Mouse (Mus musculus): ENCODE measurements around the gene Gucy2c. TPM values are rescaled to one million over a fixed set of nuclear protein-coding genes. Genes with fewer than 3 reads are reported as not detected.

The Gucy2c gene
- 0.36 TPM in 1 of 2 replicates, not detected in the other for polyA plus RNA-seq (2015; fragmentation: Nextera tagmentation; extraction: Ambion mirVana)

GRCm38 (mm10) chr6:136781377-136781986 lies at the start of gene Gucy2c:
TSS of gene Gucy2c (minus strand) at chr6:136781765.
- Histone ChIP-seq H3K27me3 (no peaks in the 10 kb centered on the region), H3K9me3 (no peaks in the 10 kb centered on the region), H3K4me3 (no peak within 1 kb of the TSS), H3K27ac (no peak within 1 kb of the TSS), H3K9ac (no peak within 1 kb of the TSS), H3K36me3 (no peaks in the 10 kb centered on the region), H3K4me1 (no peaks in the 10 kb centered on the region), H3K4me2 (no peak within 1 kb of the TSS)
- 80% methylated on average over 20 of the region's 20 CpGs for WGBS
- ATAC-seq (ENCODE audit: insufficient number of reproducible peaks, insufficient read depth, low FRiP score, low TSS enrichment, low read depth), result no peak

GRCm38 (mm10) chr6:136828681-136829080 lies 47.1 kb upstream of the Gucy2c start:
- H3K27me3 ChIP-seq, result no peaks in the 10 kb centered on the region
- 33% methylated on average over 4 of the region's 4 CpGs for WGBS

GRCm38 (mm10) chr6:136827881-136828561 lies 46.5 kb upstream of the Gucy2c start, which contains the start of gene Wbp11:
TSS of gene Wbp11 (minus strand) at chr6:136828233.
- no peaks in the 10 kb centered on the region for H3K9me3 ChIP-seq
- H3K36me3 ChIP-seq, result peaks cover 20% of the 10 kb centered on the region
- peaks cover 7% of the 10 kb centered on the region for H3K4me1 ChIP-seq
- H3K27ac ChIP-seq, result peak within 1 kb of the TSS; percentile 86
- H3K27me3 ChIP-seq, result no peaks in the 10 kb centered on the region
- H3K4me3 ChIP-seq, result peak within 1 kb of the TSS; percentile 100
- peak; percentile 100 for ATAC-seq (ENCODE audit: insufficient number of reproducible peaks, insufficient read depth, low FRiP score, low TSS enrichment, low read depth)
- H3K9ac ChIP-seq, result peak within 1 kb of the TSS; percentile 99
- WGBS, result under 1% methylated on average over 45 of the region's 45 CpGs
- H3K4me2 ChIP-seq, result peak within 1 kb of the TSS; percentile 79

More at GRCm38 (mm10) chr6:136828681-136829080, 47.1 kb upstream of the Gucy2c start:
- peak overlapping the region; percentile 73 for H3K27ac ChIP-seq
- H3K36me3 ChIP-seq, result peaks cover 17% of the 10 kb centered on the region
- H3K4me2 ChIP-seq, result peak overlapping the region; percentile 59
- peak overlapping the region; percentile 63 for H3K9ac ChIP-seq
- H3K9me3 ChIP-seq, result no peaks in the 10 kb centered on the region
- no peak for ATAC-seq (ENCODE audit: insufficient number of reproducible peaks, insufficient read depth, low FRiP score, low TSS enrichment, low read depth)
- H3K4me1 ChIP-seq, result peaks cover 7% of the 10 kb centered on the region
- H3K4me3 ChIP-seq, result peak overlapping the region; percentile 100

GRCm38 (mm10) chr6:136827516-136827880 lies 45.9 kb upstream of the Gucy2c start, which contains the start of gene BC049715:
TSS of gene BC049715 (plus strand) at chr6:136827626.
- H3K27ac ChIP-seq, result peak within 1 kb of the TSS; percentile 86
- H3K36me3 ChIP-seq, result peaks cover 25% of the 10 kb centered on the region
- ATAC-seq (ENCODE audit: insufficient number of reproducible peaks, insufficient read depth, low FRiP score, low TSS enrichment, low read depth), result no peak
- 0% methylated on average over 34 of the region's 34 CpGs for WGBS
- peaks cover 7% of the 10 kb centered on the region for H3K4me1 ChIP-seq
- H3K9ac ChIP-seq, result peak within 1 kb of the TSS; percentile 99
- H3K9me3 ChIP-seq, result no peaks in the 10 kb centered on the region
- peak within 1 kb of the TSS; percentile 100 for H3K4me3 ChIP-seq
- H3K4me2 ChIP-seq, result peak within 1 kb of the TSS; percentile 79
- no peaks in the 10 kb centered on the region for H3K27me3 ChIP-seq

GRCm38 (mm10) chr6:136827116-136827515 lies 45.6 kb upstream of the Gucy2c start:
- Histone ChIP-seq H3K4me3 (peak overlapping the region; percentile 100), H3K36me3 (peaks cover 29% of the 10 kb centered on the region), H3K4me2 (peak overlapping the region; percentile 79), H3K9me3 (no peaks in the 10 kb centered on the region), H3K27me3 (no peaks in the 10 kb centered on the region), H3K4me1 (peaks cover 7% of the 10 kb centered on the region), H3K9ac (peak overlapping the region; percentile 99), H3K27ac (no peak overlapping the region)
- no peak for ATAC-seq (ENCODE audit: insufficient number of reproducible peaks, insufficient read depth, low FRiP score, low TSS enrichment, low read depth)
- WGBS, result 16% methylated on average over 7 of the region's 7 CpGs

- H3K36me3 ChIP-seq, result peaks cover 50% of the 10 kb centered on the region
- H3K27me3 ChIP-seq, result no peaks in the 10 kb centered on the region
- 91% methylated on average over 8 of the region's 8 CpGs for WGBS
- H3K27ac ChIP-seq, result no peak overlapping the region
- no peak overlapping the region for H3K9ac ChIP-seq
- ATAC-seq (ENCODE audit: insufficient number of reproducible peaks, insufficient read depth, low FRiP score, low TSS enrichment, low read depth), result no peak
- H3K4me1 ChIP-seq, result peaks cover 7% of the 10 kb centered on the region
- no peak overlapping the region for H3K4me3 ChIP-seq
- no peaks in the 10 kb centered on the region for H3K9me3 ChIP-seq
- H3K4me2 ChIP-seq, result no peak overlapping the region
Measured at GRCm38 (mm10) chr6:136824987-136825386, 43.4 kb upstream of the Gucy2c start.

GRCm38 (mm10) chr6:136821086-136821485 lies 39.5 kb upstream of the Gucy2c start:
- Histone ChIP-seq H3K27ac (no peak overlapping the region), H3K4me1 (no peaks in the 10 kb centered on the region), H3K4me3 (no peak overlapping the region), H3K27me3 (no peaks in the 10 kb centered on the region), H3K9me3 (no peaks in the 10 kb centered on the region), H3K9ac (no peak overlapping the region), H3K36me3 (peaks cover 88% of the 10 kb centered on the region), H3K4me2 (no peak overlapping the region)
- no peak for ATAC-seq (ENCODE audit: insufficient number of reproducible peaks, insufficient read depth, low FRiP score, low TSS enrichment, low read depth)
- WGBS, result 91% methylated on average over 18 of the region's 18 CpGs

- no peak for ATAC-seq (ENCODE audit: insufficient number of reproducible peaks, insufficient read depth, low FRiP score, low TSS enrichment, low read depth)
- 98% methylated on average over 21 of the region's 21 CpGs for WGBS
- H3K9ac ChIP-seq, result no peak overlapping the region
Measured at GRCm38 (mm10) chr6:136820381-136820780, 38.8 kb upstream of the Gucy2c start.

GRCm38 (mm10) chr6:136817549-136817948 lies 36.0 kb upstream of the Gucy2c start:
- Histone ChIP-seq H3K9ac (no peak overlapping the region; the same call in 1 of the 2 replicates), H3K27ac (no peak overlapping the region), H3K4me3 (no peak overlapping the region), H3K9me3 (no peaks in the 10 kb centered on the region), H3K4me1 (no peaks in the 10 kb centered on the region), H3K27me3 (no peaks in the 10 kb centered on the region), H3K4me2 (no peak overlapping the region), H3K36me3 (peaks cover 93% of the 10 kb centered on the region)
- 96% methylated on average over 3 of the region's 3 CpGs for WGBS
- no peak for ATAC-seq (ENCODE audit: insufficient number of reproducible peaks, insufficient read depth, low FRiP score, low TSS enrichment, low read depth)

More at GRCm38 (mm10) chr6:136820381-136820780, 38.8 kb upstream of the Gucy2c start:
- Histone ChIP-seq H3K27me3 (no peaks in the 10 kb centered on the region), H3K4me2 (no peak overlapping the region), H3K36me3 (peaks cover 90% of the 10 kb centered on the region), H3K4me1 (no peaks in the 10 kb centered on the region), H3K27ac (no peak overlapping the region), H3K9me3 (no peaks in the 10 kb centered on the region), H3K4me3 (no peak overlapping the region)

- Histone ChIP-seq H3K9ac (no peak overlapping the region), H3K4me1 (no peaks in the 10 kb centered on the region), H3K27me3 (no peaks in the 10 kb centered on the region), H3K36me3 (peaks cover 93% of the 10 kb centered on the region), H3K4me3 (no peak overlapping the region), H3K27ac (no peak overlapping the region), H3K4me2 (no peak overlapping the region), H3K9me3 (no peaks in the 10 kb centered on the region)
- WGBS, result 90% methylated on average over 21 of the region's 21 CpGs
- no peak for ATAC-seq (ENCODE audit: insufficient number of reproducible peaks, insufficient read depth, low FRiP score, low TSS enrichment, low read depth)
Measured at GRCm38 (mm10) chr6:136816826-136817225, 35.3 kb upstream of the Gucy2c start.

GRCm38 (mm10) chr6:136815381-136815780 lies 33.8 kb upstream of the Gucy2c start:
- no peak for ATAC-seq (ENCODE audit: insufficient number of reproducible peaks, insufficient read depth, low FRiP score, low TSS enrichment, low read depth)

GRCm38 (mm10) chr6:136813117-136813516 lies 31.6 kb upstream of the Gucy2c start:
- H3K4me2 ChIP-seq, result no peak overlapping the region
- H3K4me1 ChIP-seq, result peaks cover 12% of the 10 kb centered on the region
- peaks cover 61% of the 10 kb centered on the region for H3K36me3 ChIP-seq
- ATAC-seq (ENCODE audit: insufficient number of reproducible peaks, insufficient read depth, low FRiP score, low TSS enrichment, low read depth), result no peak
- no peak overlapping the region for H3K4me3 ChIP-seq
- WGBS, result 40% methylated on average over 4 of the region's 4 CpGs
- H3K27ac ChIP-seq, result no peak overlapping the region
- no peak overlapping the region for H3K9ac ChIP-seq
- no peaks in the 10 kb centered on the region for H3K27me3 ChIP-seq
- no peaks in the 10 kb centered on the region for H3K9me3 ChIP-seq

More at GRCm38 (mm10) chr6:136815381-136815780, 33.8 kb upstream of the Gucy2c start:
- H3K4me1 ChIP-seq, result no peaks in the 10 kb centered on the region
- H3K36me3 ChIP-seq, result peaks cover 82% of the 10 kb centered on the region
- no peak overlapping the region for H3K9ac ChIP-seq
- no peak overlapping the region for H3K4me2 ChIP-seq
- H3K4me3 ChIP-seq, result no peak overlapping the region
- H3K27ac ChIP-seq, result no peak overlapping the region
- no peaks in the 10 kb centered on the region for H3K27me3 ChIP-seq
- H3K9me3 ChIP-seq, result no peaks in the 10 kb centered on the region
- WGBS, result 94% methylated on average over 7 of the region's 7 CpGs

Data from embryonic facial prominence, embryonic 13.5 days (tissue).